Mouse (Mus musculus) stomach, embryonic 16.5 days (tissue): ENCODE measurements around the gene Myom1. TPM values are rescaled to one million over a fixed set of nuclear protein-coding genes. Genes with fewer than 3 reads are reported as not detected.
A peak's percentile ranks its signal among the peaks of the same experiment; 100 is the strongest.
"Not testable (repeated sequence)": the region's sequence is repeated elsewhere in the genome, so short reads cannot be mapped to it uniquely, and the experiment has no call there.

Experiments used
- ATAC-seq: fragments of 200-750 bp; cut with Nextera tagmentation; 2 replicates; pipeline ENCODE4 v1.8.0; 2017; ENCODE audit warnings: moderate number of reproducible peaks, moderate TSS enrichment; ENCODE audit not compliant: insufficient read depth, low FRiP score
- H3K27ac ChIP-seq: fragments of 300-500 bp; sonication (generic); 2 replicates; pipeline ENCODE4 v1.5.1; 2014; ENCODE audit warnings: low read length
- H3K27me3 ChIP-seq: fragments of 300-500 bp; sonication (generic); 2 replicates; pipeline ENCODE4 v1.6.1; 2014; ENCODE audit warnings: low read length, control low read depth, mixed read lengths; ENCODE audit not compliant: control insufficient read depth, insufficient read depth
- H3K36me3 ChIP-seq: fragments of 300-500 bp; sonication (generic); 2 replicates; pipeline ENCODE4 v1.6.1; 2014; ENCODE audit warnings: low read length; ENCODE audit not compliant: control insufficient read depth, insufficient read depth
- H3K4me1 ChIP-seq: fragments of 300-500 bp; sonication (generic); 2 replicates; pipeline ENCODE4 v1.6.1; 2014; ENCODE audit warnings: low read length, control low read depth, mixed read lengths; ENCODE audit not compliant: control insufficient read depth, insufficient read depth
- H3K4me2 ChIP-seq: fragments of 300-500 bp; sonication (generic); 2 replicates; pipeline ENCODE4 v1.6.1; 2014; ENCODE audit warnings: low read depth, low read length, mixed read lengths
- H3K4me3 ChIP-seq: fragments of 300-500 bp; sonication (generic); replicated peaks from 2 replicates; pipeline ENCODE4 v1.5.1; 2014; ENCODE audit warnings: mild to moderate bottlenecking, low read length
- H3K9ac ChIP-seq: fragments of 300-500 bp; sonication (generic); 2 replicates; pipeline ENCODE4 v1.6.1; 2014; ENCODE audit warnings: low read length
- H3K9me3 ChIP-seq: fragments of 300-500 bp; sonication (generic); replicated peaks from 2 replicates; pipeline ENCODE4 v1.6.1; 2016; ENCODE audit warnings: low read length, control low read depth; ENCODE audit not compliant: control insufficient read depth
- WGBS: fragments of 180-500 bp; shearing (Covaris S2); extraction: QIAGEN DNeasy Blood & Tissue Kit; methylation state at CpG from one replicate; pipeline ENCODE4 v1.1.7; 2014; 5-methylcytosine and 5-hydroxymethylcytosine counted together
- polyA plus RNA-seq: library from polyadenylated mRNA; unstranded; fragments of >200 nt; fragmentation: Nextera tagmentation; extraction: Ambion mirVana; gene quantifications from 2 replicates; pipeline ENCODE4 v1.2.1, GENCODE M21; 2015

Gene Myom1
- polyA plus RNA-seq, 1 experiment from 2014 or later = 21.1 TPM

- not testable (repeated sequence) for H3K4me3 ChIP-seq, H3K9me3 ChIP-seq, ATAC-seq, H3K27me3 ChIP-seq, H3K4me1 ChIP-seq, H3K4me2 ChIP-seq, H3K27ac ChIP-seq, H3K9ac ChIP-seq
- peaks cover 16% of the 10 kb centered on the region; the same call in 1 of the 2 replicates for H3K36me3 ChIP-seq
- WGBS = 83% methylated on average over 14 of the region's 14 CpGs
These were observed 28.4 kb upstream of the Myom1 start for GRCm38 (mm10) chr17:70974065-70974464.

GRCm38 (mm10) chr17:70977799-70978198, 24.6 kb upstream of the Myom1 start:
- Histone ChIP-seq H3K9me3 (no peaks in the 10 kb centered on the region), H3K36me3 (peaks cover 27% of the 10 kb centered on the region), H3K9ac (no peak overlapping the region), H3K4me2 (no peak overlapping the region), H3K27ac (no peak overlapping the region), H3K27me3 (no peaks in the 10 kb centered on the region), H3K4me1 (no peaks in the 10 kb centered on the region), H3K4me3 (no peak overlapping the region)
- 89% methylated on average over 6 of the region's 6 CpGs for WGBS
- no peak for ATAC-seq

- H3K27me3 ChIP-seq = no peaks in the 10 kb centered on the region
- peaks cover 21% of the 10 kb centered on the region for H3K36me3 ChIP-seq
- ATAC-seq = no peak
- no peaks in the 10 kb centered on the region for H3K9me3 ChIP-seq
- H3K4me2 ChIP-seq = no peak overlapping the region
- no peak overlapping the region for H3K27ac ChIP-seq
- WGBS = 79% methylated on average over 20 of the region's 20 CpGs
- H3K4me1 ChIP-seq = no peaks in the 10 kb centered on the region
- H3K9ac ChIP-seq = no peak overlapping the region
- no peak overlapping the region for H3K4me3 ChIP-seq
These were observed 22.8 kb upstream of the Myom1 start for GRCm38 (mm10) chr17:70979345-70980223.

- no peak overlapping the region for H3K9ac ChIP-seq
- H3K4me1 ChIP-seq = peaks cover 19% of the 10 kb centered on the region; the same call in 1 of the 2 replicates
- no peaks in the 10 kb centered on the region for H3K27me3 ChIP-seq
- H3K4me2 ChIP-seq = no peak overlapping the region
- no peaks in the 10 kb centered on the region for H3K9me3 ChIP-seq
- 80% methylated on average over 15 of the region's 15 CpGs for WGBS
- H3K4me3 ChIP-seq = no peak overlapping the region
- H3K36me3 ChIP-seq = peaks cover 15% of the 10 kb centered on the region
- H3K27ac ChIP-seq = no peak overlapping the region
- ATAC-seq = no peak
These were observed 16.7 kb upstream of the Myom1 start for GRCm38 (mm10) chr17:70985501-70986354.

GRCm38 (mm10) chr17:70986355-70986740, 16.1 kb upstream of the Myom1 start:
- 0 out of 2 replicates have a peak overlapping the region, but pooled peaks have one; percentile 2 for H3K27ac ChIP-seq
- ATAC-seq = no peak
- H3K4me3 ChIP-seq = no peak overlapping the region
- no peak overlapping the region for H3K4me2 ChIP-seq
- H3K9ac ChIP-seq = no peak overlapping the region
- H3K36me3 ChIP-seq = peaks cover 13% of the 10 kb centered on the region
- no peaks in the 10 kb centered on the region for H3K9me3 ChIP-seq
- no peaks in the 10 kb centered on the region for H3K27me3 ChIP-seq
- WGBS = 76% methylated on average over 6 of the region's 6 CpGs
- H3K4me1 ChIP-seq = peaks cover 23% of the 10 kb centered on the region; the same call in 1 of the 2 replicates

GRCm38 (mm10) chr17:70986831-70987660, 15.4 kb upstream of the Myom1 start:
- no peak overlapping the region for H3K4me2 ChIP-seq
- H3K4me3 ChIP-seq = no peak overlapping the region
- H3K27me3 ChIP-seq = no peaks in the 10 kb centered on the region
- 81% methylated on average over 15 of the region's 15 CpGs for WGBS
- peaks cover 6% of the 10 kb centered on the region for H3K36me3 ChIP-seq
- 0 out of 2 replicates have a peak overlapping the region, but pooled peaks have one; percentile 2 for H3K27ac ChIP-seq
- no peak overlapping the region for H3K9ac ChIP-seq
- H3K9me3 ChIP-seq = no peaks in the 10 kb centered on the region
- no peak for ATAC-seq
- peaks cover 29% of the 10 kb centered on the region; the same call in 1 of the 2 replicates for H3K4me1 ChIP-seq

GRCm38 (mm10) chr17:70988337-70988767, 14.1 kb upstream of the Myom1 start:
- WGBS = 67% methylated on average over 12 of the region's 12 CpGs
- peak; percentile 19; the same call in 1 of the 2 replicates for ATAC-seq
- H3K4me2 ChIP-seq = peak overlapping the region; percentile 72
- peak overlapping the region; percentile 35; the same call in 1 of the 2 replicates for H3K27ac ChIP-seq
- H3K36me3 ChIP-seq = peaks cover 9% of the 10 kb centered on the region; the same call in 1 of the 2 replicates
- 0 out of 2 replicates have a peak overlapping the region, but pooled peaks have one; percentile 11 for H3K9ac ChIP-seq
- 0 out of 2 replicates have a peak overlapping the region, but pooled peaks have one; percentile 5 for H3K4me3 ChIP-seq
- H3K4me1 ChIP-seq = peaks cover 34% of the 10 kb centered on the region; the same call in 1 of the 2 replicates
- no peaks in the 10 kb centered on the region for H3K27me3 ChIP-seq
- no peaks in the 10 kb centered on the region for H3K9me3 ChIP-seq

GRCm38 (mm10) chr17:70989430-70989829, 13.0 kb upstream of the Myom1 start:
- Histone ChIP-seq H3K36me3 (peaks cover 9% of the 10 kb centered on the region; the same call in 1 of the 2 replicates), H3K27me3 (no peaks in the 10 kb centered on the region), H3K9ac (peak overlapping the region; percentile 92), H3K4me1 (peaks cover 42% of the 10 kb centered on the region), H3K4me2 (peak overlapping the region; percentile 72), H3K9me3 (no peaks in the 10 kb centered on the region), H3K4me3 (peak overlapping the region; percentile 93), H3K27ac (peak overlapping the region; percentile 93)
- WGBS = 36% methylated on average over 8 of the region's 8 CpGs
- ATAC-seq = no peak
